Mouse (Mus musculus): ENCODE measurements around the gene Stag1.

DNA sequence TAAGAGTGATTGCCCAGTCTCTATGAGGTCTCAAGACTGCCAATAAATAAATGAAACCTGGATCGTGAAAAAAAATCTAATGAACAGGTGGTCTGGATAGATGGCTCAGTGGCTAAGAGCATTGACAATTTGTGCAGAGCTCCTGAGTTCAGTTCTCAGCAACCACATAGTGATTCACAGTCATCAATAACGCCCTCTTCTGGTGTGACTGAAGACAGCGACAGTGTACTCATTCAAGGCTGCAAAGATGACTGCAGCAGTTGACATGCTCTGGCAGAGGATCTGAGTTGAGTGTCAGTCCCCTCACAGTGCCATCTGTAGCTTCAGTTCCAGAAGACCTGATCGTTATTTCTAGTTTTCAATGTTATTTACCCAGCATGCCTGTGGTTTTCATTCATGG is 300.4 kb downstream of the Stag1 start:
- no peak for TF ChIP-seq POLR2A (IDR thresholded peaks at IDR 0.05; ENCODE audit: insufficient read depth, low read length)
- TF ChIP-seq CTCF (IDR thresholded peaks at IDR 0.05; ENCODE audit: low read depth, low read length) = peak; percentile 2
